Mouse (Mus musculus) CD8-positive naive resting alpha-beta T cell, adult 2 months (primary cell): ENCODE results near the gene Gm12185.
A peak's percentile ranks its signal among the peaks of the same experiment; 100 is the strongest.
"Not testable (repeated sequence)": the region's sequence is repeated elsewhere in the genome, so short reads cannot be mapped to it uniquely, and the experiment has no call there.

Source experiments
- DNase-seq, 2 experiments: peaks; one replicate each; pipeline ENCODE4 v3.0.0; 2022; ENCODE audit warnings: low read depth in 2 of 2, low spot score in 2 of 2

The Gm12185 gene

DNA sequence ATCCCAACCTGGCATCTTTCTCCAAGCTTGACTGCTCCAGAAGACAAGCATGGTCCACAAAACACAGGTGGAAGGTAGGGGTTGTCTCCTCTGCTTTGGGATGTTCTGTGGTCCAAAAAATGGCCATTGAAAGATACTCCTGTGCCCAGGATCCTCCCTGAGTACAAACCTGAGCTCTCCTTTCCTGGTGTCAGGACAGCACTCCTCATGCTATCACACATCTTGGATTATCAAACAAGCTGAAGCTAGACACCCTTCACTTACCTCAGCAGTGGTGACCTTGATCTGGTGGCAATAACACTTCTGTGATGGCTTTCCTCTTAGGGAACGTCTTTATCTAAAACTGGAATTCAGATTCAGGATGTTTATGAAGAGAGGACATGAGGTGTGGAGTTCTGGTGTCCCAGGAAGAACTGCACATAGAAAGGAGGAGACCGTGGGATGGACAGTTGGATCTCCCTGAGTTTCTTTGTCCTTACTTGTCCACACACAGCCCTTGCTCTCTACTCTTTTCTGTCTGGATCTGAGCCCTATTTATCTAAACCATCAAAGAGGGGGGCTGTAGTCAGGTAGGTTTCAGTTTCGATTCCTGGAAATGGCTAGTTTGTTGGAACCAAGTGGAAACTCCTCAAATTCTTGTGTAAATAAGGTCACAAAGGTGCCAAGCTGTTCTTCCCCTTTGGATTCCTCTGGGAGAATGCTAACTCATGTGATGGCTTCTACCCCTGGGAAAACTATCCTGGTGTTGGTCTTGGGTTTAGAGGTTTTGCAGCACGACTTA, at the start of gene Gm12185:
TSS of gene Gm12185 (minus strand) at position 487 of the 781 bp plus-strand sequence.
- DNase-seq = peak; percentile 35 to 43

GRCm38 (mm10) chr11:49012074-49012473, 20.0 kb upstream of the Gm12185 start:
- DNase-seq = not testable (repeated sequence)

- not testable (repeated sequence) for DNase-seq
These were observed 14.8 kb upstream of the Gm12185 start for GRCm38 (mm10) chr11:49006785-49007184.

- DNase-seq = not testable (repeated sequence)
These were observed 14.3 kb upstream of the Gm12185 start for GRCm38 (mm10) chr11:49006317-49006716.

GRCm38 (mm10) chr11:49000411-49000810, 8.4 kb upstream of the Gm12185 start:
- not testable (repeated sequence) for DNase-seq

DNA sequence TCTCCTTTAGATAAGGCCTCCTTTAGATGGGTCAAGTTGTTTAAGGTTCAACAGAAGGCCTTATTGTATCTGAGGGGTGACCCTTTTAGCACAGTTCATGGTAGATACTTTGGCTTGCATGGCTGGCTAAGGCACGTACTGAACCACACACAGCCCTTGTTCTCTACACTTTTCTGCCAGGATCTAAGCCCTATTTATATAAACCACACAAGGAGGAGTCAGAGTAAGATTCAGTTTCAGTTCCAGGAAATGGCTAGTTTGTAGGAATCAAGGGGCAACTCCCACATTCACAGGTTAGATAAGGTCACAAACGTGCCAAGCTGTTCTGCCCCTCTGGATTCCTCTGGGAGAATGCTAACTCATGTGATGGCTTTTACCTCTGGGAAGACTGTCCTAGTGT, 2.0 kb upstream of the Gm12185 start, which contains the start of gene Tgtp1:
TSS of gene Tgtp1 (minus strand) at position 155 of the 400 bp plus-strand sequence.
- DNase-seq = peak in 1 of 2 experiments; percentile 12

GRCm38 (mm10) chr11:48993296-48993695, 1.3 kb upstream of the Gm12185 start:
- DNase-seq = not testable (repeated sequence)

DNA sequence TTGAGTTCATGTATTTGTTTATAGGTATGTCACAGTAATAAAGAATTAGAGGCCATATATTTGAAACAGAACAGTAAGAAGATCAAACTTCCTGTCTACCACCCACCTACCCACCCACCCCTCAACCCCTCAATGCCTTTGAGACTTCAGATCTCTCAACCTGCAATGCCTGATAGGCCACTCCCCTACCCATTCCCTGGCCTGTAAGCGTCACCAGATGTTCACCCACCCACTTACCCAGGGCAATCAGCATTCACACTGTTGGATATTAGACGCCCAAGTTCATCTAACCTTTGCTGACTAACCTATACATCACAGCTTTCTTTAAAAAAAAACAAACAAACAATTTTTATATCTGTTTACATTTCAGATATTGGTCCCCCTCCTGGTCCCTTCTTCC, 2.0 kb downstream of the Gm12185 start:
- DNase-seq = not testable (repeated sequence)

- DNase-seq = not testable (repeated sequence)
These were observed 3.8 kb downstream of the Gm12185 start for GRCm38 (mm10) chr11:48988219-48988618.

DNA sequence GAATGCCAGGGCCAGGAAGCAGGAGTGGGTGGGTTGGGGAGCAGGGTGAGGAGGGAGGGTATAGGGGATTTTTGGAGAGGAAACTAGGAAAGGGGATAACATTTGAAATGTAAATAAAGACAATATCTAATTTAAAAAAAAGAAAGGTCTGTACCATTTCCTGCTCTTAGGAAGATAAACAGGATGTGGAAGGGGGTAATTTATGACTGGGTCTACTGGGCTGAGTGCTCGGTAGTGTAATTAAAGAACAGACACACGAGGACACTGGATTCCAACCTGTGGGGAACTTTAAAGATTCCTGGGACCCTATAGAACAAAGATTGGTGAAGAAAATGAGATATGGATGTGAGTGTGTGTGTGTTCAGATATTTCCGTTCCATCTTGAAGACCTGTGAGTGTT, 9.2 kb downstream of the Gm12185 start:
- not testable (repeated sequence) for DNase-seq

DNA sequence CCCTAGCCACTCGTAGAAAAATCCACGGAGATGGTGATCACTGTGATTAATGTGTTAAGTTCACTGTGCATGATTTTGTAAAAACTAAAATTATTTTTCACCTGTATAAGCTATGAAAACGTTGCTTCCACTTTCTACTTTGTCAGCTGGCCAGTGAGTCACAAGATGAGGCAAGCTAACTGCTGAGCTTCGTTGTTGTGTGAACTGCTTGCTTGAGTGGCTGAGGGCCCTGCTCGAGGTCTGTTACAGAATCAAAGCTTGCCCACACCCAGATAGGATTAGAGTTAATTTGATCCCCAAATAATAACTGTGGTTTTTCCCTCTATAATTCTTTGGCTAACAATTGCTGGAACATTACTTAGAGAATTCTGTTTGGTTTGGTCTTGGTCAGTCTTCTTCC, 12.0 kb downstream of the Gm12185 start:
- not testable (repeated sequence) for DNase-seq

DNA sequence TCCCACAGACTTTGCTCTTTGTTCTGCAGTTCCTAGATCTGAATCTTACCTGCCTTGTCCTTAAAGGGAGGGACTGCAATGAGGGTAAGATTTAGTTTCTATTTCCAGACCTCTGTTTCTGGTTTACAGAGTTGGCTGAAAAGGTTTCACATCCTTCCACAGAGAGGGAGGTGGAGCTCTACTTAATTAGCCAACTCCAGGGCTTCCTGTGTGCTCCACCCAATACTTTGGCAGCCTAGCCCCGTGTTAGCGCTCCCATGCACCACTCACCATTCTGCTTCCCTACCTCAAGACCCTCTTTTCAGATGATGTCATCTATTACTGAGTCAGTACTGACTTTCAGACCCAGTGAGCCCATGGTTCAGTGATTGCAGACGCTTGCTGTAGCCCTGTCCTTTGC, 12.8 kb downstream of the Gm12185 start, which contains the start of gene 9930111J21Rik1:
TSS of gene 9930111J21Rik1 (minus strand) at position 148 of the 400 bp plus-strand sequence.
- DNase-seq = not testable (repeated sequence)

GRCm38 (mm10) chr11:48978240-48978939, 13.6 kb downstream of the Gm12185 start, which contains the start of gene Olfr56:
Gene Olfr56, plus strand, starts transcription at chr11:48978889.
- DNase-seq = not testable (repeated sequence)

GRCm38 (mm10) chr11:48974686-48975085, 17.3 kb downstream of the Gm12185 start:
- DNase-seq = not testable (repeated sequence)

GRCm38 (mm10) chr11:48946090-48946489, 45.9 kb downstream of the Gm12185 start, which contains the start of gene Psme2b:
Gene Psme2b, minus strand, starts transcription at chr11:48946190.
- not testable (repeated sequence) for DNase-seq

DNA sequence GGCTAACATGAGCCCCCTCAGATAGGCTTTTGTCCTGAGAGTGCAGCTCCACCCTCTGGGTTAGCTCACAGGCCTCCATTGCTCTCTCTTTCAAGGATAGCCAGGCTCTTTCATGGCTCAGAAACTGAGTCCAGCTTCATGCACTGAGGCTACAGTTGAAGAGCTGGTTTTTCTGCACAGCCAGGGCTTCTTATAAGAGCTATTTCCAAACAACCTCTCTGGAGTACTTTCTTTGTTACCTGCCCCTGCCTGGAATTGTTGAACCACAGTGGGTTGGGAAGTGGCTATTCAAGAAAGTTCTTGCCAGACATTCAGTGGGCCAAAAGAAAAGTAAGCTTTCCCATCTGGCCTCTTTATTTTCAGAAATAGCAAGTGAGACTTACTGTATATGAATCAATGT, 52.7 kb downstream of the Gm12185 start:
- not testable (repeated sequence) for DNase-seq

GRCm38 (mm10) chr11:48935291-48935690, 56.7 kb downstream of the Gm12185 start:
- not testable (repeated sequence) for DNase-seq

- DNase-seq = not testable (repeated sequence)
These were observed 58.1 kb downstream of the Gm12185 start for GRCm38 (mm10) chr11:48933923-48934322.

GRCm38 (mm10) chr11:48933422-48933821, 58.6 kb downstream of the Gm12185 start:
- peak in 1 of 2 experiments; percentile 19 for DNase-seq

GRCm38 (mm10) chr11:48928068-48928467, 64.0 kb downstream of the Gm12185 start:
- DNase-seq = not testable (repeated sequence)

- not testable (repeated sequence) for DNase-seq
These were observed 65.6 kb downstream of the Gm12185 start for GRCm38 (mm10) chr11:48926437-48926836.

DNA sequence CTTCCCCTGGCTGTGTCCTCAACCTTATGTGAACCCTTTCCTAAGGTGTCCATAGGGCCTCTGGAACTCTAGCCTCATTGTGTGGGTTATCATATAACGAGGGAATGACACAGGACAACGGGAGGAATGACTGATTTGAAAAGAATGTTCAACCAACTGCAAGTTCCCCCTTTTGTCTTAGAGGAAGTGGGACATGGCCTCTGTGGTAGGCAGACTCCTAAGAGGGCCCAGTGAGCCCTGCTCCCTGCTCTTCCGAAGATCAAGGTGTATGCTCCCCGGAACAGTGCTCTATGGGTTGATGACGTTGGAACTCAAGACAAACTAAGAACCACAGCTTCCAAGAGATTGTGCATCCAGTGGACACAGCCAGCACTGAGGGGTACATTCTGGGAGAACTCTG, 68.2 kb downstream of the Gm12185 start:
- not testable (repeated sequence) for DNase-seq
